Mouse (Mus musculus) midbrain, embryonic 15.5 days (tissue): ENCODE measurements around the gene Sumf2. TPM values are rescaled to one million over a fixed set of nuclear protein-coding genes. Genes with fewer than 3 reads are reported as not detected.
"Not testable (repeated sequence)": the region's sequence is repeated elsewhere in the genome, so short reads cannot be mapped to it uniquely, and the experiment has no call there.

ENCODE experiments used
- ATAC-seq: fragments of 200-750 bp; cut with Nextera tagmentation; replicated peaks from 2 replicates; pipeline ENCODE4 v1.8.0; 2017; ENCODE audit warnings: moderate TSS enrichment
- H3K27ac ChIP-seq: fragments of 300-500 bp; sonication (generic); 2 replicates; pipeline ENCODE4 v1.5.1; 2015; ENCODE audit warnings: mild to moderate bottlenecking, inconsistent platforms
- H3K27me3 ChIP-seq: fragments of 300-500 bp; sonication (generic); replicated peaks from 2 replicates; pipeline ENCODE4 v1.6.1; 2015; ENCODE audit warnings: inconsistent platforms
- H3K36me3 ChIP-seq: fragments of 300-500 bp; sonication (generic); replicated peaks from 2 replicates; pipeline ENCODE4 v1.6.1; 2015; ENCODE audit warnings: inconsistent platforms
- H3K4me1 ChIP-seq: fragments of 300-500 bp; sonication (generic); 2 replicates; pipeline ENCODE4 v1.6.1; 2015; ENCODE audit warnings: inconsistent platforms
- H3K4me2 ChIP-seq: fragments of 300-500 bp; sonication (generic); 2 replicates; pipeline ENCODE4 v1.6.1; 2015; ENCODE audit warnings: inconsistent platforms, mild to moderate bottlenecking, moderate library complexity
- H3K4me3 ChIP-seq: fragments of 300-500 bp; sonication (generic); 2 replicates; pipeline ENCODE4 v1.5.1; 2015; ENCODE audit warnings: mild to moderate bottlenecking, inconsistent platforms
- H3K9ac ChIP-seq: fragments of 300-500 bp; sonication (generic); 2 replicates; pipeline ENCODE4 v1.6.1; 2015; ENCODE audit warnings: mild to moderate bottlenecking, inconsistent platforms
- H3K9me3 ChIP-seq: fragments of 300-500 bp; sonication (generic); 2 replicates; pipeline ENCODE4 v1.6.1; 2016; ENCODE audit warnings: inconsistent platforms
- WGBS: fragments of 180-500 bp; shearing (Covaris S2); methylation state at CpG from one replicate; pipeline ENCODE4 v1.1.7; 2015; ENCODE audit warnings: mixed read lengths; 5-methylcytosine and 5-hydroxymethylcytosine counted together
- polyA plus RNA-seq: library from polyadenylated mRNA; unstranded; fragments of >200 nt; fragmentation: Nextera tagmentation; extraction: Ambion mirVana; gene quantifications from 2 replicates; pipeline ENCODE4 v1.2.1, GENCODE M21; 2015

Sumf2 gene
- polyA plus RNA-seq, 1 experiment from 2014 or later: 28.4 TPM

- 78% methylated on average over 9 of the region's 9 CpGs for WGBS
- H3K27ac ChIP-seq: no peak overlapping the region
Measured at GRCm38 (mm10) chr5:129877731-129878455, 31.1 kb downstream of the Sumf2 start.

GRCm38 (mm10) chr5:129878946-129879345 is 32.2 kb downstream of the Sumf2 start:
- Histone ChIP-seq H3K4me3 (no peak overlapping the region), H3K9ac (no peak overlapping the region), H3K27me3 (no peaks in the 10 kb centered on the region), H3K4me2 (no peak overlapping the region), H3K27ac (no peak overlapping the region), H3K36me3 (peaks cover 23% of the 10 kb centered on the region; the same call in 1 of the 2 replicates), H3K4me1 (peaks cover 4% of the 10 kb centered on the region; the same call in 1 of the 2 replicates), H3K9me3 (no peaks in the 10 kb centered on the region)
- ATAC-seq: no peak
- 60% methylated on average over 2 of the region's 2 CpGs for WGBS

More at GRCm38 (mm10) chr5:129877731-129878455, 31.1 kb downstream of the Sumf2 start:
- no peak for ATAC-seq
- Histone ChIP-seq H3K4me2 (no peak overlapping the region), H3K9ac (no peak overlapping the region), H3K9me3 (no peaks in the 10 kb centered on the region), H3K27me3 (no peaks in the 10 kb centered on the region), H3K4me3 (no peak overlapping the region), H3K36me3 (peaks cover 19% of the 10 kb centered on the region; the same call in 1 of the 2 replicates), H3K4me1 (no peaks in the 10 kb centered on the region)

- no peaks in the 10 kb centered on the region for H3K27me3 ChIP-seq
- H3K4me2 ChIP-seq: no peak overlapping the region
- H3K27ac ChIP-seq: no peak overlapping the region
- peaks cover 10% of the 10 kb centered on the region for H3K4me1 ChIP-seq
- H3K9me3 ChIP-seq: no peaks in the 10 kb centered on the region
- no peak overlapping the region for H3K4me3 ChIP-seq
- peaks cover 23% of the 10 kb centered on the region; the same call in 1 of the 2 replicates for H3K36me3 ChIP-seq
- no peak for ATAC-seq
- 70% methylated on average over 3 of the region's 3 CpGs for WGBS
- H3K9ac ChIP-seq: no peak overlapping the region
Measured at GRCm38 (mm10) chr5:129879888-129880287, 33.1 kb downstream of the Sumf2 start.

- ATAC-seq: no peak
- H3K9me3 ChIP-seq: no peaks in the 10 kb centered on the region
- no peaks in the 10 kb centered on the region for H3K27me3 ChIP-seq
- H3K4me3 ChIP-seq: peak overlapping the region; percentile 95
- H3K36me3 ChIP-seq: peaks cover 10% of the 10 kb centered on the region; the same call in 1 of the 2 replicates
- H3K27ac ChIP-seq: peak overlapping the region; percentile 93; the same call in 1 of the 2 replicates
- H3K9ac ChIP-seq: peak overlapping the region; percentile 94
- WGBS: 52% methylated on average over 10 of the region's 10 CpGs
- peaks cover 29% of the 10 kb centered on the region for H3K4me1 ChIP-seq
- H3K4me2 ChIP-seq: peak overlapping the region; percentile 56
Measured at GRCm38 (mm10) chr5:129886271-129886670, 39.5 kb downstream of the Sumf2 start.

GRCm38 (mm10) chr5:129886911-129887636 is 40.3 kb downstream of the Sumf2 start, which contains the start of gene Chchd2:
TSS of gene Chchd2 (minus strand) at chr5:129887470.
- Histone ChIP-seq H3K4me2 (peak within 1 kb of the TSS; percentile 56), H3K9ac (peak within 1 kb of the TSS; percentile 94), H3K27me3 (no peaks in the 10 kb centered on the region), H3K9me3 (no peaks in the 10 kb centered on the region), H3K27ac (peak within 1 kb of the TSS; percentile 93), H3K4me3 (peak within 1 kb of the TSS; percentile 95), H3K4me1 (peaks cover 29% of the 10 kb centered on the region), H3K36me3 (peaks cover 4% of the 10 kb centered on the region; the same call in 1 of the 2 replicates)
- under 1% methylated on average over 46 of the region's 46 CpGs for WGBS
- ATAC-seq: peak; percentile 100

GRCm38 (mm10) chr5:129890390-129890789 is 43.6 kb downstream of the Sumf2 start:
- peaks cover 18% of the 10 kb centered on the region for H3K4me1 ChIP-seq
- WGBS: 69% methylated on average over 7 of the region's 7 CpGs
- H3K36me3 ChIP-seq, H3K4me3 ChIP-seq, H3K9ac ChIP-seq, H3K27ac ChIP-seq, ATAC-seq, H3K27me3 ChIP-seq, H3K9me3 ChIP-seq, H3K4me2 ChIP-seq: not testable (repeated sequence)

- no peaks in the 10 kb centered on the region for H3K9me3 ChIP-seq
- 2% methylated on average over 44 of the region's 44 CpGs for WGBS
- peak within 1 kb of the TSS; percentile 88 for H3K4me3 ChIP-seq
- H3K36me3 ChIP-seq: no peaks in the 10 kb centered on the region
- H3K4me2 ChIP-seq: peak within 1 kb of the TSS; percentile 84
- no peaks in the 10 kb centered on the region for H3K27me3 ChIP-seq
- peak within 1 kb of the TSS; percentile 69 for H3K27ac ChIP-seq
- peaks cover 12% of the 10 kb centered on the region for H3K4me1 ChIP-seq
- H3K9ac ChIP-seq: peak within 1 kb of the TSS; percentile 63
- ATAC-seq: peak; percentile 99
Measured at GRCm38 (mm10) chr5:129895198-129896088, 48.7 kb downstream of the Sumf2 start, which contains the start of gene Zbed5. TSS of gene Zbed5 (plus strand) at chr5:129895723.

- no peak within 1 kb of the TSS for H3K27ac ChIP-seq
- 97% methylated on average over 1 of the region's 1 CpGs for WGBS
- no peaks in the 10 kb centered on the region for H3K9me3 ChIP-seq
- no peak within 1 kb of the TSS for H3K4me3 ChIP-seq
- H3K36me3 ChIP-seq: 0 out of 2 replicates have a peak, but pooled peaks cover 15% of the 10 kb centered on the region
- H3K27me3 ChIP-seq: no peaks in the 10 kb centered on the region
- ATAC-seq: no peak
- H3K9ac ChIP-seq: no peak within 1 kb of the TSS
- no peak within 1 kb of the TSS for H3K4me2 ChIP-seq
- peaks cover 12% of the 10 kb centered on the region for H3K4me1 ChIP-seq
Measured at GRCm38 (mm10) chr5:129898449-129898848, 51.7 kb downstream of the Sumf2 start, which contains the start of gene Phkg1. TSS of gene Phkg1 (minus strand) at chr5:129898549.

- no peaks in the 10 kb centered on the region for H3K9me3 ChIP-seq
- H3K36me3 ChIP-seq: 0 out of 2 replicates have a peak, but pooled peaks cover 4% of the 10 kb centered on the region
- ATAC-seq: no peak
- WGBS: 9% methylated on average over 4 of the region's 4 CpGs
- peak overlapping the region; percentile 67 for H3K4me3 ChIP-seq
- peaks cover 13% of the 10 kb centered on the region for H3K4me1 ChIP-seq
- H3K9ac ChIP-seq: peak overlapping the region; percentile 45; the same call in 1 of the 2 replicates
- no peaks in the 10 kb centered on the region for H3K27me3 ChIP-seq
- peak overlapping the region; percentile 97 for H3K27ac ChIP-seq
- H3K4me2 ChIP-seq: peak overlapping the region; percentile 72
Measured at GRCm38 (mm10) chr5:129907775-129908174, 61.0 kb downstream of the Sumf2 start.

- Histone ChIP-seq H3K9me3 (no peaks in the 10 kb centered on the region), H3K4me3 (peak within 1 kb of the TSS; percentile 67), H3K36me3 (no peaks in the 10 kb centered on the region), H3K4me1 (peaks cover 13% of the 10 kb centered on the region), H3K27ac (peak within 1 kb of the TSS; percentile 97), H3K9ac (peak within 1 kb of the TSS; percentile 82), H3K4me2 (peak within 1 kb of the TSS; percentile 72), H3K27me3 (no peaks in the 10 kb centered on the region)
- ATAC-seq: peak; percentile 97
- WGBS: under 1% methylated on average over 63 of the region's 63 CpGs
Measured at GRCm38 (mm10) chr5:129908242-129908965, 61.6 kb downstream of the Sumf2 start, which contains the start of gene Nupr1l. TSS of gene Nupr1l (plus strand) at chr5:129908540.

GRCm38 (mm10) chr5:129909147-129909546 is 62.4 kb downstream of the Sumf2 start:
- H3K36me3 ChIP-seq: no peaks in the 10 kb centered on the region
- H3K27me3 ChIP-seq: no peaks in the 10 kb centered on the region
- H3K4me2 ChIP-seq: peak overlapping the region; percentile 72
- H3K9ac ChIP-seq: peak overlapping the region; percentile 82
- H3K27ac ChIP-seq: peak overlapping the region; percentile 97
- peak overlapping the region; percentile 67 for H3K4me3 ChIP-seq
- 73% methylated on average over 9 of the region's 9 CpGs for WGBS
- no peak for ATAC-seq
- H3K9me3 ChIP-seq: no peaks in the 10 kb centered on the region
- H3K4me1 ChIP-seq: peaks cover 13% of the 10 kb centered on the region
